Mouse (Mus musculus) layer of hippocampus, adult 18-20 months (tissue): ENCODE results near the gene Spata20. TPM values are rescaled to one million over a fixed set of nuclear protein-coding genes. Genes with fewer than 3 reads are reported as not detected.

ENCODE experiments used
- DNase-seq, 2 experiments: peaks; one replicate each; pipeline ENCODE4 v3.0.0; 2022; ENCODE audit warnings: low spot score in 2 of 2
- long read RNA-seq: library from polyadenylated mRNA; stranded (forward); transcript quantifications from one replicate; pipeline ENCODE4 v2.0.0, GENCODE M21; 2021
- total RNA-seq, 2 experiments: library from RNA; stranded (reverse); gene quantifications; 2 replicates each; pipeline ENCODE4 v1.2.3; 2021

Gene Spata20
- total RNA-seq, result under 1 TPM in 1 of 2 experiments, not detected in 1; 0.79 TPM
- long read RNA-seq, result 0 reads

- peak; percentile 80 to 95 for DNase-seq
Observed at GRCm38 (mm10) chr11:94486001-94486400, at the start of gene Spata20. Spata20 (minus strand) TSS chr11:94486179.

GRCm38 (mm10) chr11:94533171-94533570, 47.2 kb upstream of the Spata20 start:
- no peak for DNase-seq

DNA sequence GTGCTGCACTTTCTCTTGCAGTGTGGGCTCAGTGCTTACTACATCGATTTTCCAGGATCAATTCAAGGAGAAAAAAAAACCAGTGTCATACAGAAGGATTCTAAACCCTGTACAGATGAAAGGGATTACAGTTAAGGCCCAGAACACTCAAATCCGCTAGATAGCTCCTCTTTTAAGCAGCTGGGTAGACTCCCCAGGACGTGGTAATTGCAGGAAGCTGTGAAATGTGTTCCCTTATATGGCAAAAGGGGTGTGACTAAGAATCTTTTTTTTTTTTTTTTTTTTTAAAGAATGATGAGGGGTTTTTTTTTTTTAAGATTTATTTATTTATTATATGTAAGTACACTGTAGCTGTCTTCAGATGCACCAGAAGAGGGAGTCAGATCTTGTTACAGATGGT, 42.9 kb upstream of the Spata20 start:
- no peak for DNase-seq

- DNase-seq, result no peak
Observed at GRCm38 (mm10) chr11:94526171-94526879, 40.3 kb upstream of the Spata20 start.

- DNase-seq, result peak; percentile 28 to 51
Observed at GRCm38 (mm10) chr11:94521219-94521843, 35.4 kb upstream of the Spata20 start, which contains the start of gene Mycbpap. Mycbpap (minus strand) TSS chr11:94521742.

DNA sequence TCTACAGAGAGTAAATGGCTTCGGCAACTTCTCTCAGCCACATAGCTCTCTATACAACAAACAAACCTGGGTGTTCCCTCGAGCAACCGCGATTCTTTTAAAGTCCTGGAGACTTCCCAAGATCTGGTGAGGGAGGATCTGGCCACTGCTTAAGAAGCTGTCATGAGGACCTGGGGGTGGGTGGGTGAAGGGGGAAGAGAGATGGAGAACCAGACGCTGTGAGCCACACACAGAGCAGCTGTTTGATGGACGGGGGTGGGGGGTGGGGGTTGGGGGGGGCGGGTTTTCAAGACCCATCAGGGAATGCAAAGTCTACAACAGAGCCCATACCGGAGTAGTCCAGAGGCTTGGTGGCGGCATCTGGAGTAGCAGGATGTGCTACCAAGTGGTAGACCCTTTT, 27.5 kb upstream of the Spata20 start:
- no peak for DNase-seq

DNA sequence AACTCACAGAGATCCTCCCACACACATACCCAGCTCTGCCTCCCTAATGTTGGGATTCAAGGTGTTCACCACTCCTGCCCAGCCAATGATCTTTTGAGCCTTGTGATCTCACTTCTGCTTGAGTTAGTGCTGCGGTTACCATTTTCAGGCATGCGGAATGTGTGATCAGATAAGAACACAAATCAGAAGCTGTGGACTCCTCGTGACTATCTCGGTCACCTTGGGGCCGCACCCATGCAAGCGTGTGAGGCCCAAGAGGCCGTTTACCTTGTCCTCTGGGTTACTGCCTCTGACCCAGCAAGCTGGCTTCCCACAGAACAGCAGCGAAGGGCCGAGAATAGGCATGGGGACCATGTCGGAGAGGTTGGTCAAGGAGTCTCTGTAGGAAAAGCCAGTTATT, 23.0 kb upstream of the Spata20 start:
- no peak for DNase-seq

- no peak for DNase-seq
Observed at GRCm38 (mm10) chr11:94501482-94501881, 15.5 kb upstream of the Spata20 start.

DNA sequence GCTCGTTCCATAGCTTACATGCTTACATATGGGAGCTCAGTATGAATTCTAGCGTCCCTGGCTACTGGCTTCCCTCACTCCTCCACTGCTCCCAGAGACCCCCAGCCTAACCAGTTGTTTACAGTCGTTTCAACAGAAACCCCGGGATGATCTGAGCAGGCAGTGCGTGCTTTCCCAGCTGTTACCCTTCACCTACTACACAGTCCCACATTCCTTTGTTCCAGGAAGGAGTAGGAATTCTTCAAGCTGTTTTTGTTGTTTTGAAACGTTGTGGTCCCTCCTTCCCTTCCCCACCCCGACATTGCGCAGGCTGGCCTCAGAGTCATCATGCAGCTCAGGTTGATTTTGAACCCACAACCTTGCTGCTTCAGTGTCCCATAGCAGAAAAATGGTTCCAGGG, 14.4 kb upstream of the Spata20 start:
- DNase-seq, result no peak

GRCm38 (mm10) chr11:94499661-94500152, 13.7 kb upstream of the Spata20 start, which contains the start of gene Epn3:
Epn3 (minus strand) TSS chr11:94499974.
- DNase-seq, result no peak

DNA sequence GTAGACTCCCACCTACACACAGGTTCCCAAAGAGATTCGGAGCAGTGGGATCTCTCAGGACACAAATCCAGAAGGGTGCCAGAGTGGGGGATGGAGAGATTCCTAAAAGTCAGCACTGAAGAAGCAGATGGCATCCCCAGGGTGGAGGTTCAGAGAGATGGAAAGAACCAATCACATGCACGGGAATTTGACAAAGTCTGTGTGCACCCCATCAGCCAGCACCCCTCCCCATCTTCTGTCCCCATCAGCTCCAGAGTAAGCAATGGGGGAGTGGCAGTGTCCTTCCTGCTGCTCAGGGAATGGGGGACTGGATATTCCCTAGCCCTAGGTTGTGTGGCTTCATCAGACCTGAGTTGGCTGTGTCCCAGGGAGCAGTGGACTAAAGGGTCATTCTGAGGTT, 13.1 kb upstream of the Spata20 start:
- peak; percentile 48 to 74 for DNase-seq

DNA sequence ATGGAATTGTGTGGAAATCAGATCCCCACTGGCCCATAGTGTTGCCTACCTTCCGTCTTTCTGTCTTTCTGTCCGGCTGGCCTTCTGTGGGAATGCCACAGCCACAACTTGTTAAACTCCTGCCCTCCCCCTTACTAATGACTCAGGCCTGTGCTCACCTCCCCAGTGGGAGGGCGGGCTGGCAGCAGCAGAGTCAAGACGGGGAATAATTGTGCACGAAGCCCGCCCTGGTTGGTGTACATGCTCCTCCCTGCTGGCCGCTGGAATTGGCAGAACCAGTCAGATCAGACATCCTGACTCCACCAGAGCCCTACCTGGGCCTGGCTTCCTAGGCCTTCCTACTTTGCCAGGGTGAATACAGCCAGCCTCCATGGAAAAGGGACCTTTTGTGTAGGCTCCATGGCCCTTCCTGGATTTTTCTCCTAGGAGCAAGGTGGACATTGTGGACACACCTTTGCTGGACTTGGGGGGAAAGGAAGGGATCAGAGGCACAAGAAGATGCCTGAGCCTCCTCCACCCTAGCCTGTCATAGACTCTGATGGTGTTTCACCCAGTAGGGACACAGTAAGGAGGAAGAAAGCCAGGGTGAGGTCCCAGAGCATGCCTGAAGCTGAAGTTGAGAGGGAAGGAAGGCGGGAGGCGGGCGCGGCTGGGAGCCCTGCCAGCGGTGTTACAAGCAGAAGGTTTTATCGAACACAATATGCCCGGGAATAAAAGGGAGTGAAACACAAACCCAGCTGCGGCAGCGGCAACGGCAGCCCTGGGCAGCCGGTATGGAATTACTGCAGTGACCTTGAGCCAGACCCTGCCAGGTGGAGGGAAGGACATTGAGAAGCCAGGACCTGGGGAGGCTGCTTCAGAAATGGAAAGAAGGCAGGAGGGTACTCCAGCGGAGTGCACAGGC, 12.4 kb upstream of the Spata20 start:
- peak; percentile 46 to 70 for DNase-seq

- no peak for DNase-seq
Observed at GRCm38 (mm10) chr11:94495415-94495814, 9.4 kb upstream of the Spata20 start.

DNA sequence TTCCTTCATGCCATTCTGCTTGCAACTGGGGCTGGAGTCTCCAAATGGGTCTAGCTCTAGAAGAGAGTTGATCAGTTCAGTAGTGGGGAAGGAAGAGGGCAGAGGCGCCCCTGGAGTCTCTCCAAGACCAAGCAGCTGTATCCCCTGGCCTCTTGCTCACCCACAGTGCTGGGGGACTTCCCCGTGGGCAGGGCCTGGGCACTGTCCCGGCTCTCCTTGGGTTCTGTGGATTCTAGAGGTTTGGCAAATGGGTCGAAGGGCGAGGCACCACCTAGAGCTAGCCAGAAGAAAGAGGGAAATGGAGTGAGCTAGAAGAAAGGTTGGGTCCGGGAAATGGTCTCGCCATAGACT, 5.7 kb upstream of the Spata20 start:
- DNase-seq, result no peak

DNA sequence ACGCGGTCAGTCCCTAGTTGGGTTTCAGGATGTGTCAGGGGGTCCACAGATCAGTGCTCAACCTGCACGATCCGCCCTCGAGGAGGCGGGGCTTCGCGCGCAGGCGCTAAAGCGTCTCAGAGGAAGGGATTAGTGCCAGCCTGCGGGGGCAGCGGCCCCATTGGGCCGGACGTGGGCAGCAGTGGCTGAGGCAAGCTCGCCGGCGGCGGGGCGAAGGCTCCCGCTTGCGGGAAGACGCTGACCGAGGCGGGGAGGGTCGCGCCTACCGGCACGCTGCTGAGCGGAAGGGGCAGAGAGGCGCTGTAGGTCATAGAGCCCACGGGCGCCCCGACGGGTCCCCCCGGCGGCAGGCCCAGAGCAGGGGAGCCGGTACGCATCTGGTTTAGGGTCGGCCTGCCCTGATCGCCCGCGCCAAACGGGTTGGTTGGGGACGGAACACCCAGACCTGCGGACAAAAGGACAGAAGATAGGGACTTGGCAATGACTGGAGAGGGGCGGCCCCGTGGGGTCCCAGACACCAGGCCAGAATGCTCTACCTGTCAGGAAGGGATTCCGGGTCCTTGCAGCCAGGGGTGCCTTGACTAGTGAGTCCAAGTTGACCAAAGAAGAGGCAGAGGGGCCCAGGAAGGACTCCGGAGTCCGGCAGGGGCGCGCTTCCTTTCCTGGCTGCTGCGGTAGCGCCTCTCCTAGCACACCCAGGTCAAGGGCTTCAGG, 5.2 kb upstream of the Spata20 start:
- no peak for DNase-seq

DNA sequence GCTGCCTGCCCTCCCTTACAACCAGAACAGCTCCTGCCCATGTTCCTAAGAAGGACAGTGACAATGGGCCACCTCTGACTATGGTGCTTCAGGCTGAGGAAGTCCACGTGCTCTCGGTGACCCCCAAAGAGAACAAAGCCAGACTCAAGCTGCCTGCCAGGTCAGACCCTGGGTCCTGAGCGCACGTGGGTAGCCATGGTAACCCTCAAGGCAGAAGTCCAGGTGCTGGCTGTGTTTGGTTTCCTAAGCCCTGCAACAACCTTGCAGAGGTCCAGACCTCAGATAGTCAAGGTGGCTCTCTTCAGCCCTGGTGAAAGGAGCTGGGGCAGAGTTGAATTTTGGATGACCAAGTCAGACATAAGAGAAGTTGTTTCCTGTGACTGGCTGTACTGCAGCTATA, 3.8 kb upstream of the Spata20 start:
- DNase-seq, result no peak

- no peak for DNase-seq
Observed at GRCm38 (mm10) chr11:94488767-94489533, 3.0 kb upstream of the Spata20 start.

- DNase-seq, result no peak
Observed at GRCm38 (mm10) chr11:94485223-94485622, 756 bp downstream of the Spata20 start.

DNA sequence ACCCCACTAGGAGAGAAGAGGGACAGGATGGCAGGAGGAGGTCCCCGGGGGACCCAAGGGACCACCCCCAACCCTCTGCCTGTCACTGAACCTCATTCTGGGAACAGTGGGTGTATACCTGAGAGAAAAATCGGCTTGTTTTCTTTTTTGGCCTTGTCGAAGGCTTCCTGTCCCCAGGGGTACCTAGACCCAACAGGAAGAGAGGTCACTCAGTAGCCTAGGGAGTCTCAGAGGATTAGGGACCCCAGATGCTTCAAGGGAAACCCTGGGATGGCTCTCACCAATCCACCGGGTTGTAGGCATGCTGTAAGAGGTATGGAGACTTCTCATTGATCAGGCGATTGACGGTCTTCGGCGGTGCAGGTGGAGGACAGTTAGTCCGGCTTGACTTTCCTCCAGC, 1.3 kb downstream of the Spata20 start:
- DNase-seq, result no peak

DNA sequence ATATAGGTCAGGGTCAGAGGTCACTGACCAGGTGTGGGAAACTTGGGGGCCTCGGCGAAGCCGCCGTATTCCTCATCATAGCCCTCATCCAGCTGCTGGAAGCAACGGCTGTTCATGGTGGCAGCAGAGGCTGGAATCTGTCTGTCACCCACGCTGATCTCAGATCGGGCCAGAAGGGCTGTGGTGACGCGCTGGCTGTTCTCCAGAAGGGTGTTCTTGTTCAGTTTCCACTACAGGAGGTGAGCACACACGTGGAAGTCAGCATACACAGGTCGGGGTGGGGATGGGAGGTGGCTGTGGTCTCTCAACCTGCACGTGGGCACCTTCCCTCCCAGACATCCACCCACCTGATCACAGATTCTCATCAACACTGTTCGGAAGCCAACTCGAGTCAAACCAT, 2.1 kb downstream of the Spata20 start:
- no peak for DNase-seq
